Mouse (Mus musculus) hindbrain, embryonic 11.5 days (tissue): ENCODE results near the gene F11r. TPM values are rescaled to one million over a fixed set of nuclear protein-coding genes. Genes with fewer than 3 reads are reported as not detected.

ENCODE experiments used
- ATAC-seq: fragments of 200-750 bp; cut with Nextera tagmentation; 2 replicates; pipeline ENCODE4 v1.8.0; 2017; ENCODE audit warnings: mild to moderate bottlenecking, moderate TSS enrichment, moderate library complexity; ENCODE audit not compliant: low FRiP score
- DNase-seq: peaks from one replicate; pipeline ENCODE4 v3.0.0-alpha.2; 2015; ENCODE audit warnings: low spot score
- H3K27ac ChIP-seq: fragments of 300-500 bp; sonication (generic); 2 replicates; pipeline ENCODE4 v1.5.1; 2014; ENCODE audit warnings: mild to moderate bottlenecking, low read depth, low read length
- H3K27me3 ChIP-seq: fragments of 300-500 bp; sonication (generic); 2 replicates; pipeline ENCODE4 v1.6.1; 2014; ENCODE audit warnings: mild to moderate bottlenecking, low read length, moderate library complexity, mixed read lengths; ENCODE audit not compliant: control insufficient read depth, insufficient read depth
- H3K36me3 ChIP-seq: fragments of 300-500 bp; sonication (generic); 2 replicates; pipeline ENCODE4 v1.6.1; 2014; ENCODE audit warnings: mild to moderate bottlenecking, low read length, moderate library complexity, mixed read lengths; ENCODE audit not compliant: control insufficient read depth, insufficient read depth
- H3K4me1 ChIP-seq: fragments of 300-500 bp; sonication (generic); replicated peaks from 2 replicates; pipeline ENCODE4 v1.6.1; 2014; ENCODE audit warnings: low read length, mixed read lengths; ENCODE audit not compliant: control insufficient read depth, insufficient read depth
- H3K4me2 ChIP-seq: fragments of 300-500 bp; sonication (generic); replicated peaks from 2 replicates; pipeline ENCODE4 v1.6.1; 2014; ENCODE audit warnings: mild to moderate bottlenecking, low read depth, low read length
- H3K4me3 ChIP-seq: fragments of 300-500 bp; sonication (generic); 2 replicates; pipeline ENCODE4 v1.5.1; 2014; ENCODE audit warnings: low read depth, low read length
- H3K9ac ChIP-seq: fragments of 300-500 bp; sonication (generic); 2 replicates; pipeline ENCODE4 v1.6.1; 2014; ENCODE audit warnings: low read depth, low read length
- H3K9me3 ChIP-seq: fragments of 300-500 bp; sonication (generic); 2 replicates; pipeline ENCODE4 v1.6.1; 2016; ENCODE audit warnings: low read length; ENCODE audit not compliant: control insufficient read depth
- WGBS: fragments of 180-500 bp; shearing (Covaris S2); extraction: QIAGEN DNeasy Blood & Tissue Kit; methylation state at CpG from one replicate; pipeline ENCODE4 v1.1.7; 2014; 5-methylcytosine and 5-hydroxymethylcytosine counted together
- polyA plus RNA-seq: library from polyadenylated mRNA; unstranded; fragments of >200 nt; fragmentation: Nextera tagmentation; extraction: Ambion mirVana; gene quantifications from 2 replicates; pipeline ENCODE4 v1.2.1, GENCODE M21; 2014

F11r gene
- polyA plus RNA-seq, 1 experiment from 2014 or later = 20.1 TPM

DNA sequence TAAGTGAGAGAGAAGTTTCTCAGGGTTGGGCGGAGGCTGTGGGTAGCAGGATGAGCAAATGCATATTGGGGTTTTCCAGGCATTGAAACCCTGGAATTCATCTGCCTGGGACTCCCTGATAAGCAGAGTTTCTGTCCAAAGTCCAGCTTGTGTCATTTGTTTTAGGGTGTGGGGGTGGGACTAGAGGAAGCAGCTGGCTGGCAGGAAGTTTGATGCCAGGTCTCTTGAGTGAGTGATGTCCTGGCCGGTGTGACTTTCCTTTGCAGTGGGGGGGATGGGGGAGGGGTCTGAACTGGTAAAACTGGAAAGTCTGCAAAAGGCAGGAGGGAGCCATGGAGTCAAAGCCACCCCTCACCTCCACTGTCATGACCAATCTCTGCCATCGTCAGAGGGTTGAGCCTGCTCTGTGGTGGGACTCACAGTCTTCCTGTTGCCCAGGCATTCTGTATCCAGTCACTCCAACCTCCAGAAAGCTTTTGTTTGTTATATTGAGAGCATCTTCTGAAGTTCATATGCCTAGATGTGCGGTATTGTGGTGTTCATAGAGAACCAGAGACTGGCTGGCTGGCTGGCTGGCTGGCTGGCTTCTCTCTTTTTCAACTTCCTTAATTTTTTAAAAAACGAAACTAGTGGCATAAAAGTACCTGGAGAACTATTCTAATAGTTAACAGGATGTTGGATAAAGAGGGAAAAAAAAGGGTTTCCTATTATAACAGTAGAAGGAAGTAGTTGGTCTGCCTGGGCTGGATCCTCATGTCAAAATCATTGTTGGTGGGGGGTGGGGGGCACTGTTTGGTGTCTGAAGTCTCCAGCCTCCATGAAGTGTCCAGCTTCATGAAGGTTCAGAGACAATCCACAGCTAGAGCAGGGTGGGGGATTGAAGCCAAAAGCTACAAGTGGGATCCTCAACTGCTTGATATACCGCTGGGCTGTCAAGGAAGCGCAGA lies 4.4 kb downstream of the F11r start:
- Histone ChIP-seq H3K4me1 (no peaks in the 10 kb centered on the region), H3K27ac (no peak overlapping the region), H3K4me2 (no peak overlapping the region), H3K36me3 (no peaks in the 10 kb centered on the region), H3K4me3 (no peak overlapping the region), H3K27me3 (peaks cover 19% of the 10 kb centered on the region), H3K9ac (no peak overlapping the region), H3K9me3 (no peaks in the 10 kb centered on the region)
- WGBS = 56% methylated on average over 7 of the region's 7 CpGs
- DNase-seq = no peak
- ATAC-seq = no peak

DNA sequence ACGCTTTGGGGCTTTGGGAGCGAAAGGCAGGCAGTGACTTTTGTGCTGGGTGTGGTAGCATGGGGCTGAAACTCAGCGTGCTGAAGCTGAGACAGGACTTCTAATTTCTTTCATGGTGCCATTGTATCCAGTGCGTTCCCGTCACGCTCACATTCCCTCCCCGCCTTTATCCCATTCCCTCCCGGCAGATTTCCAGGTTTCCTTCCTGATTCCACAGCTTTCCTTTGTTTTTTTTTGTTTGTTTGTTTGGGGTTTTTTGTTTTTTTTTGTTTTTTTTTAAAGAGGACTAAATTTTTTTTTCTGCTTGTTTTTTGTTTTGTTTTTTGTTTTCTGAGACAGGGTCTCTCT lies 5.1 kb downstream of the F11r start:
- H3K4me1 ChIP-seq = no peaks in the 10 kb centered on the region
- no peaks in the 10 kb centered on the region for H3K9me3 ChIP-seq
- H3K27ac ChIP-seq = no peak overlapping the region
- 54% methylated on average over 8 of the region's 8 CpGs for WGBS
- no peaks in the 10 kb centered on the region for H3K36me3 ChIP-seq
- ATAC-seq (no peak), DNase-seq (no peak)
- H3K4me3 ChIP-seq = no peak overlapping the region
- H3K27me3 ChIP-seq = peaks cover 13% of the 10 kb centered on the region
- H3K4me2 ChIP-seq = no peak overlapping the region
- H3K9ac ChIP-seq = no peak overlapping the region

DNA sequence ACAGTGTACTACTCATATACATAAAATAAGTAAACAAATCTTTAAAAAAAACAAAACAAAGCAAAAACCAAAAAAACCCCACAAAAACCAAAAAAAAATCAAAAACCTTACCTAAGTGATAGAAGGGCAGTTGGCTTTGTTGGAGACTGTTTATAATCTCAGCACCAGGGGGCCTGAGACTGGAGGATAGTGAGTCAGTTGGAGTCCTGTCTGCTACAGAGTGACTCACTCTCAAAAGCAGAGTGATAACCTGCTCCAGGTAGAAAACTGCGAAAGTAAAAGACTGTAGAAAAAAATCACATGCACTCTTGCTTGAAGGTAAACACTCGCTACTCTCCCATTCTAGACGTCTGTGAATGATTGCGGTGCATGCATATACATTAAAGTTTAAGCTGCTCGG lies 7.7 kb downstream of the F11r start:
- DNase-seq (no peak), ATAC-seq (no peak)
- 89% methylated on average over 5 of the region's 5 CpGs for WGBS
- H3K9me3 ChIP-seq = no peaks in the 10 kb centered on the region
- no peak overlapping the region for H3K4me2 ChIP-seq
- no peaks in the 10 kb centered on the region for H3K27me3 ChIP-seq
- H3K4me1 ChIP-seq = no peaks in the 10 kb centered on the region
- no peak overlapping the region for H3K27ac ChIP-seq
- no peak overlapping the region for H3K9ac ChIP-seq
- H3K4me3 ChIP-seq = no peak overlapping the region
- no peaks in the 10 kb centered on the region for H3K36me3 ChIP-seq

- no peaks in the 10 kb centered on the region for H3K9me3 ChIP-seq
- no peaks in the 10 kb centered on the region for H3K4me1 ChIP-seq
- ATAC-seq = no peak
- WGBS = 87% methylated on average over 7 of the region's 7 CpGs
- H3K4me2 ChIP-seq = no peak overlapping the region
- DNase-seq = no peak
- H3K27me3 ChIP-seq = no peaks in the 10 kb centered on the region
- H3K4me3 ChIP-seq = no peak overlapping the region
- no peak overlapping the region for H3K27ac ChIP-seq
- no peak overlapping the region for H3K9ac ChIP-seq
- no peaks in the 10 kb centered on the region for H3K36me3 ChIP-seq
Measured at GRCm38 (mm10) chr1:171446854-171447253, 9.5 kb downstream of the F11r start.

GRCm38 (mm10) chr1:171447692-171448091 lies 10.4 kb downstream of the F11r start:
- no peak overlapping the region for H3K4me3 ChIP-seq
- ATAC-seq (no peak), DNase-seq (no peak)
- WGBS = 68% methylated on average over 10 of the region's 10 CpGs
- H3K36me3 ChIP-seq = no peaks in the 10 kb centered on the region
- no peaks in the 10 kb centered on the region for H3K9me3 ChIP-seq
- no peaks in the 10 kb centered on the region for H3K27me3 ChIP-seq
- H3K27ac ChIP-seq = no peak overlapping the region
- no peak overlapping the region for H3K4me2 ChIP-seq
- no peak overlapping the region for H3K9ac ChIP-seq
- H3K4me1 ChIP-seq = no peaks in the 10 kb centered on the region

GRCm38 (mm10) chr1:171450062-171450461 lies 12.7 kb downstream of the F11r start:
- no peak overlapping the region for H3K27ac ChIP-seq
- WGBS = 86% methylated on average over 11 of the region's 11 CpGs
- H3K4me3 ChIP-seq = no peak overlapping the region
- no peaks in the 10 kb centered on the region for H3K27me3 ChIP-seq
- H3K4me2 ChIP-seq = no peak overlapping the region
- H3K9ac ChIP-seq = no peak overlapping the region
- H3K9me3 ChIP-seq = no peaks in the 10 kb centered on the region
- no peaks in the 10 kb centered on the region for H3K4me1 ChIP-seq
- H3K36me3 ChIP-seq = no peaks in the 10 kb centered on the region
- DNase-seq (no peak), ATAC-seq (no peak)

DNA sequence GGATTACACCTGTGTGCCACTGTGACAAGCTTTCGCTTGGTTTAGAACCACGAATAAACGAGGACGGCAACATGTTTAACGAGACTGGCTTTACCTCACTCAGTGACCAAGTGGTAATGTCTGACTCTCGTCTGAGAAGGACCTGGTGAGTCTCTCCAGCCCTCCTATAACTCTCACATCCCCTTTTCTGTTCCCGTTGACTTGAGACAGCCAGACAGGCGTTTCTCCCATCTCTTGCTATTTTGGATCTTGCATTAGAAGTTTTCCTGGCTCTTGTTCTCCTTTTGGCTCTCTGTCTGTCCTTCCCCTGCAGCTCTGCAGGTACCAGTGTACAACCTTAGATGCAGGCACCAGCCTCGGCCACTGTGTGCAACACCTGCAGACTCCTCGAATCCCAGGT lies 13.7 kb downstream of the F11r start:
- H3K9me3 ChIP-seq = no peaks in the 10 kb centered on the region
- no peak overlapping the region for H3K9ac ChIP-seq
- WGBS = 89% methylated on average over 10 of the region's 10 CpGs
- no peaks in the 10 kb centered on the region for H3K4me1 ChIP-seq
- ATAC-seq = no peak
- H3K4me2 ChIP-seq = no peak overlapping the region
- H3K4me3 ChIP-seq = no peak overlapping the region
- no peak overlapping the region for H3K27ac ChIP-seq
- no peak for DNase-seq
- no peaks in the 10 kb centered on the region for H3K27me3 ChIP-seq
- no peaks in the 10 kb centered on the region for H3K36me3 ChIP-seq

DNA sequence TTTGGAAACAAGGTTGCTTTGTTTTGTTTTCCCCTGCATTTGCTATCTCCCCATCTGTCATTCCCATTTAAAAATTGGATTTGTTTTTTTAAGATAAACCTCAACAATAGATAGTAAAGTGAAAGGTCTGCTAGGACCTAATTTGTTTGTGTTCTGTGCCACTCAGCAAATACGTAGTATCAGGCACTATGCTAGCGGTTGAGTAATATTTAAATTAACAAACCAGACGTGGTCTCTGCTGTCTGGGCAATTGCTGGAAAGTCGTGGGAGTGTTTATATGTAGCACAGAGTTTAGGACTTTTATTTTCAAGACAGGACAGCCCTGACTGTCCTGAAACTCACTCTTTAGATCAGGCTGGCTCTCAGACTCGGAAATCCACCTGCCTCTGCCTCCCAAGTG lies 15.2 kb downstream of the F11r start:
- no peak for DNase-seq

GRCm38 (mm10) chr1:171452923-171453322 lies 15.6 kb downstream of the F11r start:
- Histone ChIP-seq H3K9me3 (no peaks in the 10 kb centered on the region), H3K27ac (no peak overlapping the region), H3K9ac (no peak overlapping the region), H3K27me3 (no peaks in the 10 kb centered on the region), H3K36me3 (no peaks in the 10 kb centered on the region), H3K4me2 (no peak overlapping the region), H3K4me1 (no peaks in the 10 kb centered on the region), H3K4me3 (no peak overlapping the region)
- 84% methylated on average over 5 of the region's 5 CpGs for WGBS
- no peak for DNase-seq
- no peak for ATAC-seq

More for the DNA sequence above, 15.2 kb downstream of the F11r start:
- Histone ChIP-seq H3K4me3 (no peak overlapping the region), H3K27ac (no peak overlapping the region), H3K4me2 (no peak overlapping the region), H3K36me3 (no peaks in the 10 kb centered on the region), H3K4me1 (no peaks in the 10 kb centered on the region), H3K9me3 (no peaks in the 10 kb centered on the region), H3K9ac (no peak overlapping the region), H3K27me3 (no peaks in the 10 kb centered on the region)
- ATAC-seq = no peak
- WGBS = 84% methylated on average over 5 of the region's 5 CpGs
